Mouse (Mus musculus) forebrain, embryonic 16.5 days (tissue): ENCODE data around the gene Olfr538. TPM values are rescaled to one million over a fixed set of nuclear protein-coding genes. Genes with fewer than 3 reads are reported as not detected.
"Not testable (repeated sequence)": the region's sequence is repeated elsewhere in the genome, so short reads cannot be mapped to it uniquely, and the experiment has no call there.

Experiments
- ATAC-seq: fragments of 200-750 bp; cut with Nextera tagmentation; 2 replicates; pipeline ENCODE4 v1.8.0; 2017; ENCODE audit warnings: mild to moderate bottlenecking, moderate library complexity
- H3K27ac ChIP-seq: fragments of 300-500 bp; sonication (generic); 2 replicates; pipeline ENCODE4 v1.5.1; 2014; ENCODE audit warnings: low read length, control low read depth
- H3K27me3 ChIP-seq: fragments of 300-500 bp; sonication (generic); replicated peaks from 2 replicates; pipeline ENCODE4 v1.6.1; 2014; ENCODE audit warnings: low read length; ENCODE audit not compliant: control insufficient read depth, insufficient read depth
- H3K36me3 ChIP-seq: fragments of 300-500 bp; sonication (generic); 2 replicates; pipeline ENCODE4 v1.6.1; 2014; ENCODE audit not compliant: control insufficient read depth, insufficient read depth
- H3K4me1 ChIP-seq: fragments of 300-500 bp; sonication (generic); replicated peaks from 2 replicates; pipeline ENCODE4 v1.6.1; 2014; ENCODE audit warnings: low read length; ENCODE audit not compliant: control insufficient read depth, insufficient read depth
- H3K4me2 ChIP-seq: fragments of 300-500 bp; sonication (generic); 2 replicates; pipeline ENCODE4 v1.6.1; 2014; ENCODE audit warnings: mild to moderate bottlenecking, low read length, control low read depth
- H3K4me3 ChIP-seq: fragments of 300-500 bp; sonication (generic); replicated peaks from 2 replicates; pipeline ENCODE4 v1.5.1; 2014; ENCODE audit warnings: mild to moderate bottlenecking, low read length, control low read depth
- H3K9ac ChIP-seq: fragments of 300-500 bp; sonication (generic); replicated peaks from 2 replicates; pipeline ENCODE4 v1.6.1; 2014; ENCODE audit warnings: low read depth, low read length, control low read depth
- H3K9me3 ChIP-seq: fragments of 300-500 bp; sonication (generic); 2 replicates; pipeline ENCODE4 v1.6.1; 2016; ENCODE audit warnings: low read length; ENCODE audit not compliant: control insufficient read depth
- WGBS: fragments of 180-500 bp; shearing (Covaris S2); extraction: QIAGEN DNeasy Blood & Tissue Kit; methylation state at CpG from one replicate; pipeline ENCODE4 v1.1.7; 2014; 5-methylcytosine and 5-hydroxymethylcytosine counted together
- polyA plus RNA-seq: library from polyadenylated mRNA; unstranded; fragments of >200 nt; fragmentation: Nextera tagmentation; extraction: Ambion mirVana; gene quantifications from 2 replicates; pipeline ENCODE4 v1.2.1, GENCODE M21; 2015

Olfr538 gene
- not detected in 2 replicates for polyA plus RNA-seq

DNA sequence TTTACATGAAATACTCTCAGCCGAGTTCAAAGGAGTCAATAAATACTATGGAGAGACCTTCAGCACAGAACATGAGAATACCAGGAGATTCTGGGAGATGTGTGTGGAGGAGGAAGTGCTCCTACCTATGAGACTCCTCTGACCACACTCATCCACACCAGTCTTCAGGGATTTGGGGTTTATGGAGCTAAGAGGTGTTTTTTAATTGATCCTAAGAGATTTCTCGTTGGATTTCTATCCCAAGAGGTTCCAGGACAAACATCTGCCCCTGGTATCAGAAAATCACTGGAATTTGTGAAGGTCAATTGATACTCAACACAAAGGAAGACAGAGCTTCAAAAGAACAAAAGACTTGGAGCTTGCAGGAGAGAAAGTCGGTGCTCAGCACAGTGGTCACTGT is at the start of gene Olfr538:
Gene Olfr538 (plus strand): TSS at position 301 of the 400 bp plus-strand sequence.
- Histone ChIP-seq H3K4me1 (no peaks in the 10 kb centered on the region), H3K36me3 (no peaks in the 10 kb centered on the region), H3K4me2 (no peak within 1 kb of the TSS), H3K9me3 (no peaks in the 10 kb centered on the region), H3K27me3 (no peaks in the 10 kb centered on the region), H3K4me3 (no peak within 1 kb of the TSS), H3K27ac (no peak within 1 kb of the TSS), H3K9ac (no peak within 1 kb of the TSS)
- WGBS, result 65% methylated on average over 3 of the region's 3 CpGs
- no peak for ATAC-seq

DNA sequence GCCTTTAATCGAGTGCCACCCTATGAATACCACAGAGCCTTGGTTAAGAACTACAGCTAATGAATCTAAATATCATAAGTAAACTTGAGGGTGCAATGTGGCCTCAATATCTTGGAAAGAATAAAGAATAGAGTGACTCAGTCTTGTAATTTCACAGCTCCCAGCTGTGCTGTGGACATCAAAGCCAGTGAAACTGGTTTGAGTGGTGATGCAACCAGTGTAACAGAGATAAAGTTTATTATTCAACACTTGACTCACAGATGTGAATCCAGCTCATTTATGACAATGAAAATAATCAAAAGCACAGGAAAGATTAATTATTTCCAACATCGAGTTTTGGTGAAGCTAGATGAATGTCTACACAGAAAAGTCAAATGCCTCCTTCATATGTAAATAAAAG is 27.9 kb upstream of the Olfr538 start:
- Histone ChIP-seq H3K9me3 (no peaks in the 10 kb centered on the region), H3K9ac (no peak overlapping the region), H3K36me3 (no peaks in the 10 kb centered on the region), H3K27me3 (no peaks in the 10 kb centered on the region), H3K4me3 (no peak overlapping the region), H3K27ac (no peak overlapping the region), H3K4me1 (no peaks in the 10 kb centered on the region), H3K4me2 (no peak overlapping the region)
- WGBS, result 75% methylated on average over 2 of the region's 2 CpGs
- no peak for ATAC-seq

DNA sequence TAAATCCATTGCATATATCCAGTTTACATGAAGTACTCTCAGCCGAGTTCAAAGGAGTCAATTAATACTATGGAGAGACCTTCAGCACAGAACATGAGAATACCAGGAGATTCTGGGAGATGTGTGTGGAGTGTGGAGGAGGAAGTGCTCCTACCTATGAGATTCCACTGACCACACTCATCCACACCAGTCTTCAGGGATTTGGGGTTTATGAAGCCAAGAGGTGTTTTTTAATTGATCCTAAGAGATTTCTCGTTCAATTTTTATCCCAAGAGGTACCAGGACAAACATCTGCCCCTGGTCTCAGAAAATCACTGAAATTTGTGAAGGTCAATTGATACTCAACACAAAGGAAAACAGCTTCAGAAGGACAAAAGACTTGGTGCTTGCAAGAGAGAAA is 33.3 kb downstream of the Olfr538 start, which contains the start of gene Olfr46:
Gene Olfr46 (plus strand): TSS at position 301 of the 400 bp plus-strand sequence.
- H3K9ac ChIP-seq, H3K27ac ChIP-seq, H3K4me2 ChIP-seq, H3K4me1 ChIP-seq, H3K36me3 ChIP-seq, H3K9me3 ChIP-seq, H3K4me3 ChIP-seq, ATAC-seq, H3K27me3 ChIP-seq: not testable (repeated sequence)
- WGBS, result 83% methylated on average over 2 of the region's 2 CpGs

Other genes with a start within 250 kb of the Olfr538 start
- gene Olfr525, start 247.0 kb upstream of the Olfr538 start, polyA plus RNA-seq, result not detected in 2 replicates
- not detected in 2 replicates for gene Olfr527, start 233.9 kb upstream of the Olfr538 start, polyA plus RNA-seq
- not detected in 2 replicates for gene Olfr60, start 206.2 kb upstream of the Olfr538 start, polyA plus RNA-seq
- not detected in 2 replicates for gene Olfr530, start 191.6 kb upstream of the Olfr538 start, polyA plus RNA-seq
- gene Olfr531, start 165.0 kb upstream of the Olfr538 start, polyA plus RNA-seq, result not detected in 2 replicates
- not detected in 2 replicates for gene Olfr532, start 146.2 kb upstream of the Olfr538 start, polyA plus RNA-seq
- gene Olfr533, start 104.5 kb upstream of the Olfr538 start, polyA plus RNA-seq, result not detected in 2 replicates
- gene Olfr535, start 83.7 kb upstream of the Olfr538 start, polyA plus RNA-seq, result not detected in 2 replicates
- not detected in 2 replicates for gene Olfr536, start 60.5 kb upstream of the Olfr538 start, polyA plus RNA-seq
- 0.03 TPM in 1 of 2 replicates, not detected in the other for gene Olfr46, start 33.4 kb downstream of the Olfr538 start, polyA plus RNA-seq
- gene Olfr61, start 61.1 kb downstream of the Olfr538 start, polyA plus RNA-seq, result not detected in 2 replicates
- not detected in 2 replicates for gene Olfr53, start 78.6 kb downstream of the Olfr538 start, polyA plus RNA-seq
- not detected in 2 replicates for gene Olfr539, start 92.0 kb downstream of the Olfr538 start, polyA plus RNA-seq
- gene Olfr45, start 114.1 kb downstream of the Olfr538 start, polyA plus RNA-seq, result not detected in 2 replicates
- not detected in 2 replicates for gene Olfr541, start 129.4 kb downstream of the Olfr538 start, polyA plus RNA-seq
- not detected in 2 replicates for gene Cyp2e1, start 195.9 kb downstream of the Olfr538 start, polyA plus RNA-seq
- 0.34 and 0.40 TPM in 2 replicates for gene Syce1, start 220.0 kb downstream of the Olfr538 start, polyA plus RNA-seq